Mouse (Mus musculus): ENCODE results near the gene Pex6.

The Pex6 gene

GRCm38 (mm10) chr17:46775070-46775469 is 63.8 kb downstream of the Pex6 start:
- DNase-seq (ENCODE audit: low read depth) = no peak

Data from NIH3T3 (cell line).